Mouse (Mus musculus) heart, embryonic 15.5 days (tissue): Measurements from ENCODE around the gene Sp100. TPM values are rescaled to one million over a fixed set of nuclear protein-coding genes. Genes with fewer than 3 reads are reported as not detected.
A peak's percentile ranks its signal among the peaks of the same experiment; 100 is the strongest.
"Not testable (repeated sequence)": the region's sequence is repeated elsewhere in the genome, so short reads cannot be mapped to it uniquely, and the experiment has no call there.

Source experiments
- ATAC-seq: fragments of 200-750 bp; cut with Nextera tagmentation; replicated peaks from 2 replicates; pipeline ENCODE4 v1.8.0; 2017; ENCODE audit warnings: low read depth, moderate TSS enrichment; ENCODE audit not compliant: insufficient number of reproducible peaks, insufficient read depth, low FRiP score
- H3K27ac ChIP-seq: fragments of 300-500 bp; sonication (generic); 2 replicates; pipeline ENCODE4 v1.5.1; 2015; ENCODE audit warnings: mild to moderate bottlenecking, inconsistent platforms
- H3K27me3 ChIP-seq: fragments of 300-500 bp; sonication (generic); 2 replicates; pipeline ENCODE4 v1.6.1; 2015; ENCODE audit warnings: inconsistent platforms
- H3K36me3 ChIP-seq: fragments of 300-500 bp; sonication (generic); 2 replicates; pipeline ENCODE4 v1.6.1; 2015; ENCODE audit warnings: mild to moderate bottlenecking, inconsistent platforms
- H3K4me1 ChIP-seq: fragments of 300-500 bp; sonication (generic); replicated peaks from 2 replicates; pipeline ENCODE4 v1.6.1; 2015; ENCODE audit warnings: inconsistent platforms
- H3K4me2 ChIP-seq: fragments of 300-500 bp; sonication (generic); 2 replicates; pipeline ENCODE4 v1.6.1; 2015; ENCODE audit warnings: inconsistent platforms, mild to moderate bottlenecking, moderate library complexity
- H3K4me3 ChIP-seq: fragments of 300-500 bp; sonication (generic); 2 replicates; pipeline ENCODE4 v1.5.1; 2015; ENCODE audit warnings: mild to moderate bottlenecking, inconsistent platforms
- H3K9ac ChIP-seq: fragments of 300-500 bp; sonication (generic); 2 replicates; pipeline ENCODE4 v1.6.1; 2015; ENCODE audit warnings: mild to moderate bottlenecking, inconsistent platforms
- H3K9me3 ChIP-seq: fragments of 300-500 bp; sonication (generic); replicated peaks from 2 replicates; pipeline ENCODE4 v1.6.1; 2016; ENCODE audit warnings: inconsistent platforms
- WGBS: fragments of 180-500 bp; shearing (Covaris S2); methylation state at CpG from one replicate; pipeline ENCODE4 v1.1.7; 2015; ENCODE audit warnings: mixed read lengths; 5-methylcytosine and 5-hydroxymethylcytosine counted together
- polyA plus RNA-seq: library from polyadenylated mRNA; unstranded; fragments of >200 nt; fragmentation: Nextera tagmentation; extraction: Ambion mirVana; gene quantifications from 2 replicates; pipeline ENCODE4 v1.2.1, GENCODE M21; 2015

The Sp100 gene
- polyA plus RNA-seq, 1 experiment from 2014 or later: 3.3 TPM

DNA sequence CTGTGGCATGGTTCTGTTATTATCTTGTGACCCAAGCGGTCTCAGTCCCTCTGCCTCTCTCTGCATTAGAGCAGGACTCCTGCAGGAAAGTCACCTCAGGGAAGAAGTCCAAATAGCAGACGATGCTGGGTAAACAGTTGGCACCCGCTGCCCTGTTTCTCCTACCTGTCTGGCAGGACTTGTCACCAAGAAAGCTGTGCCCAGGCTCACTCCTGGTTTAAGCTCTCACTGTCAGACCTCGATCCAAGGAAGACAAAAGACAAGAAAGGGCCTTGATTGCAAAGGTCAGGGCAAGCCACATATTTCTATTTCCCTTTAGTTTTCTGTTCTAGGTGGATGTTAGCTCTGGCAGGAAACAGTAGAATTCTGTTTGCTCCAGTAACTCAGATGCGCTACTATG lies 736 bp downstream of the Sp100 start:
- H3K9ac ChIP-seq, H3K4me3 ChIP-seq, H3K4me1 ChIP-seq: not testable (repeated sequence)

DNA sequence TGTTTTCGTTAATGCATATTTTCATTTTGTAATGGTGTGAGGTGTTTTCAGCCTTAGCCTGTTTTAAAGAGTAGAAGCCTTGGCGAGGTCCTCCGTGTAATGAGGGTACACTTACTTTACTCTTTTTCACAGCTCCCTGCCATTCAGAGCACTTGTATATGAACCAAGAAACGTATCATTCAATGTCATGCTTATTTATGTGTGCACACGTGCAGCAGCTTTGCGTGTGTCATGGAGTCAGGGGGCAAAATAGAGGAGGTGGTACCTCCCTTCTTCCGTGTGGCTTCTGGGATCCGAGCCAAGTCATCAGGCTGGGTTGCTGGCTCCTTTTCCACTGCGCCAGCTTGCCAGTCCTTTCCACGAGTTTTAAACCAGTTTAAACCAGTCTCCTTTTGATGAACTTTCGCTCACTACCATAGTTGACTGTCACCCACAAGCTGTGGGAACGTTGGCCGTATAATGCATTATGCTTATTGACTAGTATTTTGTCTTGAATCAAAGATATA lies 2.0 kb downstream of the Sp100 start:
- not testable (repeated sequence) for ATAC-seq
- 74% methylated on average over 13 of the region's 13 CpGs for WGBS

More for the DNA sequence above, 736 bp downstream of the Sp100 start:
- not testable (repeated sequence) for H3K36me3 ChIP-seq, H3K27me3 ChIP-seq, ATAC-seq, H3K4me2 ChIP-seq, H3K9me3 ChIP-seq, H3K27ac ChIP-seq
- 76% methylated on average over 4 of the region's 5 CpGs for WGBS

DNA sequence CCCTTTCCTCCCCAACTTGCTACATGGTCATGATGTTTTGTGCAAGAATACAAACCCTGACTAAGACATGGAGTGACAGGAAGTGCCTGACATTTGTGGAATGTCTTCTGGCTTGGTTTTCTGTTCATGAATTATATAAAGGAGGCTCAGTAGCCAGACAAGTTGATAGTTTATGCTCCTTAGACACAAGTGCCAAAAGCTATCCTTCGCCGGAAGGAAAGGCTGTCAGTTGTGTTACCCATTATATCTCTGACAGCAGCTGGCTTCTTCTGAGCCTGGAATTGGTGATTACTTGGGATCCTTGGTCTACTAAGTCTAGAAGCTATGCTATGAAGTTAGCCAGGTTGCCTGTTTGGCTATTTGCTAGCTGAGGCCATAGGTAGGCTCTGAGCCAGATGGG lies 7.4 kb downstream of the Sp100 start:
- H3K4me2 ChIP-seq, H3K4me3 ChIP-seq, H3K9me3 ChIP-seq, H3K4me1 ChIP-seq, H3K9ac ChIP-seq, H3K36me3 ChIP-seq, H3K27ac ChIP-seq, H3K27me3 ChIP-seq, ATAC-seq: not testable (repeated sequence)
- 89% methylated on average over 2 of the region's 2 CpGs for WGBS

More for the DNA sequence above, 2.0 kb downstream of the Sp100 start:
- not testable (repeated sequence) for H3K4me3 ChIP-seq, H3K27me3 ChIP-seq, H3K9me3 ChIP-seq, H3K36me3 ChIP-seq, H3K9ac ChIP-seq, H3K4me1 ChIP-seq, H3K4me2 ChIP-seq, H3K27ac ChIP-seq

DNA sequence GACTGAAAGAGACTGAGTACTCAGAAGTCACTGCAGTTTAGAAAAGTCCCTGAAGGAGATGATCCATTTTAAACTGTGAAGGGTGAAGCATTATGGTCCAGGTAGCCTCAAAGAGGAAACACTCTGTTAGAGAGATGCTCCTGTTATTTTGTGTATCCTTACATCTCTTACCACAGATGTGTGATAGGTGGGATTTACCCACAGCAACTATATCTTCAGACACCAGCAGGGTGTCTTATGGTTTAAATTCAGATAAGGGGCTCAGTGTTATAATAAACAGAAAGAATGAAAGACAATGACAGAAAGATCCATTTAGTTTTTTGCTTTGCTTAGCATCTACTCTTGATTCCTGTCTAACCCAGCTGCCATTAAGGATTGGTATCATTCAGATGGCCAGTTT lies 14.5 kb downstream of the Sp100 start:
- no peak overlapping the region for H3K4me2 ChIP-seq
- no peaks in the 10 kb centered on the region for H3K9me3 ChIP-seq
- no peaks in the 10 kb centered on the region for H3K27me3 ChIP-seq
- H3K36me3 ChIP-seq: no peaks in the 10 kb centered on the region
- H3K4me1 ChIP-seq: no peaks in the 10 kb centered on the region
- no peak overlapping the region for H3K9ac ChIP-seq
- H3K4me3 ChIP-seq: no peak overlapping the region
- no peak overlapping the region for H3K27ac ChIP-seq
- no peak for ATAC-seq

DNA sequence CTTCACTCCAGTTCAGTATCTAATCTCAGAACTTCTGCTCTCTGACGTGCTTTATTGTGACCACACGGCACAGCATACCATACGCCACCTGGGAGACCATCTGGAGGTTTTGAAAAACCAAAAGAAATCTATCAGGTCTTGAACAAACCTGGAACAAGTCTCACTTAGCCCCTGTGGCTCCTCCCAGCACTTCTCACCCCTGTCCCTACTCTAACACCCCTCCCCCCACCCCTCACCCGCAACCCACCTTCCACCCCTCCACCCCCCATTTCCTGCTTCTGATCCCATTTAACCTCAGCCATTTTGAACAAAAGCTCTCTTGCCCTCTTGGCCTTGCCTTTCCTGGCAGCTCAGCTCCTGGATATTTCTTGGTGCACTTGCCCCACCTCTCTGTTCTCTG lies 30.4 kb downstream of the Sp100 start:
- no peak overlapping the region for H3K4me3 ChIP-seq
- H3K27me3 ChIP-seq: no peaks in the 10 kb centered on the region
- no peaks in the 10 kb centered on the region for H3K4me1 ChIP-seq
- no peaks in the 10 kb centered on the region for H3K9me3 ChIP-seq
- no peak overlapping the region for H3K9ac ChIP-seq
- no peaks in the 10 kb centered on the region for H3K36me3 ChIP-seq
- no peak overlapping the region for H3K27ac ChIP-seq
- WGBS: 52% methylated on average over 4 of the region's 4 CpGs
- 0 out of 2 replicates have a peak, but pooled peaks have one; percentile 27 for ATAC-seq
- H3K4me2 ChIP-seq: no peak overlapping the region

DNA sequence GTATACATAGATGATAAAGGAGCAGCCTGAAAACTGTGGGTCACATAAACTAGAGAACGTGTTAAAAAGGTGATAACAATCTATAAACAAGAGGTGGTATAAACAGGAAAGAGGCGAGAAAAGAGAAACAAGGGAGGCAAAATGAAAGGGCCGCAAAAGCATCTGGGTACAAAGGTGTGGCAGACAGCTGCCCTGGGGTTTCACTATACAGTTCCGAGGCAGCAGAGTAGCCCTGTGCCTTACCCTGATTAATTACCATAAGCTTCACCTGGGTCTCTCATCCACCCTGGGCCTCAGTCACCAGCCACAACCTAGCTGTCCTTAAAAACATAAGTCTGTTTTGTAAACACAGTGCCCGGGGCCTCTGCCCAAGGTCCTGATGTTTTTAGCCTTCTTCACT lies 36.9 kb downstream of the Sp100 start:
- H3K9me3 ChIP-seq: no peaks in the 10 kb centered on the region
- H3K4me3 ChIP-seq: no peak overlapping the region
- no peaks in the 10 kb centered on the region for H3K27me3 ChIP-seq
- no peak for ATAC-seq
- H3K9ac ChIP-seq: no peak overlapping the region
- H3K4me1 ChIP-seq: 0 out of 2 replicates have a peak, but pooled peaks cover 7% of the 10 kb centered on the region
- H3K36me3 ChIP-seq: no peaks in the 10 kb centered on the region
- no peak overlapping the region for H3K27ac ChIP-seq
- 63% methylated on average over 5 of the region's 5 CpGs for WGBS
- H3K4me2 ChIP-seq: no peak overlapping the region

DNA sequence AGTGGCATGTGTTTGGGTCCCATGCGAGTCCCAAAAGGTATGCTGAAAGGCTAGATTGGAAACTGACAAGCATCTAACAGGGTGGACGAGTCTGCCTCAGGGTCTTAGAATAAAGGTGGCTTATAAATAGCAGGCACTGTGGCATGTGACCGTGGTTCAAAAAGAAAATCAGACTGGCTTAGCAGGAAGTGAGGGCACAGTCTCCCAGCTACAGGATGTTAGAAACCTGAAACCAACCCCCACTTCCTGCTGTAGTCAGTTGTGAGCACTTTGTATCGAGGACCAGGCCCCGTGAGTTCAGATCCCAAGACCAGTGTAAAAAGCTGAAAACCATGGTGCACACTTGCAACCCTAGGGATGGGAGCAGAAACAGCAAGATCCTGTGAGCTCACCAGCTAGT lies 37.6 kb downstream of the Sp100 start:
- H3K4me2 ChIP-seq: no peak overlapping the region
- H3K27ac ChIP-seq: no peak overlapping the region
- no peaks in the 10 kb centered on the region for H3K36me3 ChIP-seq
- 45% methylated on average over 5 of the region's 5 CpGs for WGBS
- H3K9ac ChIP-seq: no peak overlapping the region
- no peak overlapping the region for H3K4me3 ChIP-seq
- ATAC-seq: no peak
- no peaks in the 10 kb centered on the region for H3K9me3 ChIP-seq
- H3K4me1 ChIP-seq: 0 out of 2 replicates have a peak, but pooled peaks cover 7% of the 10 kb centered on the region
- H3K27me3 ChIP-seq: no peaks in the 10 kb centered on the region

DNA sequence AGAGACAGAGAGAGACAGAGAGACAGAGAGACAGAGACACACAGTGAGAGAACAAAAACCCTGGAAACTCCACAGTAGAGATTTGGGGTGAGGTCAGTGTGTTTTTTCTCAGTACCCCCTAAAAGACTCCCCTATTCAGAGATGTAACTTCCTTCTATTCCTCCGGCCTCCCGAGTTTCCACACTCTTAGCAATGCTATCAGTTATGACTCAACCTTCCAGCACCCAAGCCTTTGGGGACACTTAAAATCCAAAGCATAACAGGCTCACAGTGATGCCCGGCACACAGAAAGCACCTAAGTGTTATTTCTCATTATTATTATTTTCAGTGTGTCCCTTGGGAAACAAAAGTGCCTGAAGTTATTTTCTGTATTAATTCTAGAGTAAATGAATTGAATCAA lies 40.8 kb downstream of the Sp100 start:
- no peak overlapping the region for H3K27ac ChIP-seq

DNA sequence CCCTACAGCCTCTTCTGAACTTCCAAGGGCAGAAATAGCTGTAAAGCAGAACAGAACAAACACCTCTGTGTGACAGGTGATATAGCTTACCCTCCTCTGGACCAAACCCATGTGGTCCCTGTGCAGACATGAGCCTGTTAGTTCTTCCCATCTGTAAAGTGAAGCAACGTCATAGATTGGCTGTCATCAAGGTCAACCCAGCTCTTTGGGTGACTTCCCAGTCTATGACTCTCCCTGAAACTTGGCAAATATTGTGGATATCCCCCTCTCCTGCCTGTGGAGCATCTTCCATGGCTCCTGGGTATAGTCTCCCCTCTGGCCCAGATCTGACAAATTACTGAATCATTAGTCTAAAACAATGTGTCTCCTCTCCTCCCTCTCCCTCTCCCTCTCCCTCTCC lies 42.5 kb downstream of the Sp100 start:
- no peak overlapping the region for H3K4me3 ChIP-seq
- no peak overlapping the region for H3K27ac ChIP-seq
- no peak for ATAC-seq
- H3K9me3 ChIP-seq: no peaks in the 10 kb centered on the region
- no peak overlapping the region for H3K4me2 ChIP-seq
- no peaks in the 10 kb centered on the region for H3K27me3 ChIP-seq
- no peaks in the 10 kb centered on the region for H3K36me3 ChIP-seq
- H3K9ac ChIP-seq: no peak overlapping the region
- 0 out of 2 replicates have a peak, but pooled peaks cover 5% of the 10 kb centered on the region for H3K4me1 ChIP-seq
- WGBS: 71% methylated on average over 1 of the region's 1 CpGs

More for the DNA sequence above, 40.8 kb downstream of the Sp100 start:
- no peaks in the 10 kb centered on the region for H3K9me3 ChIP-seq
- no peak overlapping the region for H3K9ac ChIP-seq
- H3K4me2 ChIP-seq: no peak overlapping the region
- ATAC-seq: no peak
- 0 out of 2 replicates have a peak, but pooled peaks cover 7% of the 10 kb centered on the region for H3K4me1 ChIP-seq
- 52% methylated on average over 3 of the region's 3 CpGs for WGBS
- H3K4me3 ChIP-seq: no peak overlapping the region
- H3K27me3 ChIP-seq: no peaks in the 10 kb centered on the region
- H3K36me3 ChIP-seq: no peaks in the 10 kb centered on the region

DNA sequence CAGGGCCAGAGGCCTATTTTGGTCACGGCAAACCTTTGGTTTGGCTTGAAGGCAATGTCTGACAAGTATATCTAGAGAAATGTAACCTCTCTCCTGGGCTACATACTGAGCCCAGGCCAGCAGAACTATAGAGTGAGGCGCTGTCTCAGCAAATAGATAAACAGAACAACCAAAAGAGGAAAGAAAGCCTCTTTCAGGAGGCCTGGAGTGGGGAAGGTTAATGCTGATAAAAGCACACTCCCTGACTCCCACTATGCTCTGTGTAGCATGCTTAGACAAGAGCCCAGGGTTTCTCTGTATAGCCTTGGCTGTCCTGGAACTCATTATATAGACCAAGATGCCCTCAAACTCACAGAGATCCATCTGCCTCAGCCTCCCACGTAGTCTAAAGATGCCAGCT lies 43.5 kb downstream of the Sp100 start:
- Histone ChIP-seq H3K4me1 (0 out of 2 replicates have a peak, but pooled peaks cover 1% of the 10 kb centered on the region), H3K9ac (no peak overlapping the region), H3K4me3 (no peak overlapping the region), H3K9me3 (no peaks in the 10 kb centered on the region), H3K4me2 (no peak overlapping the region), H3K27me3 (no peaks in the 10 kb centered on the region), H3K27ac (peak overlapping the region; percentile 53; the same call in 1 of the 2 replicates), H3K36me3 (no peaks in the 10 kb centered on the region)
- WGBS: 51% methylated on average over 3 of the region's 3 CpGs
- no peak for ATAC-seq

DNA sequence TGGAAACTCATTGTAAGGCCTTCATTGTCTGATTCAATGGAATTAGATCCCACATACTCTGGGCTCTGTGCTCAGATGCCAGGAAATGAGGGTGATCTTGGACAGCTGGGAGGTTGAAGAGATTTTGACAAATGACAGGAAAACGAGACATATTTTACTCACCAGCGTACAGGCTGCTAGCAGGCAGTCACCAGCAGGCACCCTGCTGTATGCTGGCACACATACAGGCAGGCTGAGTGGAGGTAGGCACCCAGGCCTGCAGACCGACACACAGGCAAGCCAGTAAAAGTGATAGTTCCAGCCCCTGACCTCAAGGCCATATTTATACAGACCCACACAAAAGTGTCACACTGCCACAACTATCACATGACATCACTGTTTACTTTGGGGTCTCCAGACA lies 45.9 kb downstream of the Sp100 start:
- Histone ChIP-seq H3K36me3 (no peaks in the 10 kb centered on the region), H3K9ac (no peak overlapping the region), H3K27me3 (no peaks in the 10 kb centered on the region), H3K4me1 (no peaks in the 10 kb centered on the region), H3K4me3 (no peak overlapping the region), H3K4me2 (no peak overlapping the region), H3K9me3 (no peaks in the 10 kb centered on the region), H3K27ac (no peak overlapping the region)
- 62% methylated on average over 3 of the region's 3 CpGs for WGBS
- ATAC-seq: no peak

DNA sequence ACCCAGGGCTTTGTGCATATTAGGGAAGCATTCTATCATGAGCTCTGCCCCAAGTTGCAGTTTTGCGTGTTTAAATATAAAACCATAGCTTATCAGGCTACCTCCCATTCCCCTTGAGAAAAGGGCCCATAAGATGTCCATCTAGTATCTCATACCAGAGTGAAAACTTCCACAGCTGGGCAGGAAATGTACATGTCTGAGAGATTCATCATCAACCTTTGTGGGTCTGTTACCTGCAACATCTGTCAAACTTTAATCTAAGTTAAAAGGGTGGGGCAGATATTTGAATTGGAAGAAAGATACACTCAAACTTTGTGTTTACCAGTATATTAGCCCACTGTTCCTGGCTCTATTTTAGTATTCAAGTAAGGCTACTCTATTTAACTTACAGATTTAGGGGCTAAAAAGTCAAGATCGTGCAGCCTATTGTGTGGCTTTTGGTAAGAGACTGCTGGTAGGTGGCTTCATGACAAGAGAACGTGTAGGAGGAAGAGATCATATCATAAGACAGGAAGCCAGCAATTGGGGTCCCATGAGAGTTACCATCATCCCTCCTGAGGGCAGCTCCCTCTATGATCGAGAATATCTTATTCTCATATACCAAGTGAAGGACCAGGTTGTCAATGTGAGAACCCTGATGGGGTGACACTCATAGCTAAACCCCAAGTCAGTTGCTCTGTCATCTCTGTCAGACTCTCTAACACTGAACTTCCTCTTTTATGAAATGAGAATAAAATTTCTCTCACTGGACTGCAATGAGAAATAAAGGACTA lies 48.1 kb downstream of the Sp100 start:
- Histone ChIP-seq H3K36me3 (no peaks in the 10 kb centered on the region), H3K27ac (no peak overlapping the region), H3K9ac (no peak overlapping the region), H3K4me3 (no peak overlapping the region), H3K9me3 (no peaks in the 10 kb centered on the region), H3K4me1 (0 out of 2 replicates have a peak, but pooled peaks cover 3% of the 10 kb centered on the region), H3K27me3 (no peaks in the 10 kb centered on the region), H3K4me2 (no peak overlapping the region)
- WGBS: 68% methylated on average over 4 of the region's 4 CpGs
- no peak for ATAC-seq
